Mouse (Mus musculus): ENCODE results near the gene Fcer1a. TPM values are rescaled to one million over a fixed set of nuclear protein-coding genes. Genes with fewer than 3 reads are reported as not detected.

Fcer1a gene
- polyA plus RNA-seq, 1 experiment from 2014 or later: 0.27 TPM

DNA sequence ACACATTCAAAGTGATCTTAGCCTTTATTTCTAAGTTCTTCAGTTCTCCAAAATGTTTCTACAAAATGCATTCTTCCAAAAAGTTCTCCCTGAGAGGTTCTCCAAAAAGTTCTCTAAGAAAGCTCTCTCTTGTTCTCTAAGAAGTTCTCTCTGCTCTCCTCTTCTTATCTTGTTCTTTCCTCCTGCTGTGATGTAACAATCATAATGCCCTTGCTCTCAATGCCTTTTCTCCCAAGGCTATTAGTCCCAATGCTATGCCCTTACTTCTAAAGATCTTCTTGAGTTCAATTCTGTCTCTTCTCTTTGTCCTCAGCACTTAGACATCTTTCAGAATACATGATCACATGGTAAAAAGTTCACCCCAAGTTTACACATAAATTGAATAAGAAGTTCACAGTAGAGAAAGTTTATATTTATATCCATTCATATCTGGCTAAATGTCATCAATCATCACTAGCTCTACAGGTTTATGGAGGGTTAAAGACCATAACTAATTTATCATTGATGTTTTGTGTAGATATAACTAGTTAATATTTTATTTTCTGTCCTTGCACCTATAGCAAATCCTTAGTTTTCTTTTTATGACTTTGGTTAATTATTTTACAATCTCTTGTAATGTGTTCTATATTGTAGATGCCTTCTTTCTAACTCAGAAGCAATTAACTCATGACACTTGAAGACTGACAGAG lies 52.7 kb downstream of the Fcer1a start:
- no peak overlapping the region for H3K9ac ChIP-seq (ENCODE audit: low read length)
- no peaks in the 10 kb centered on the region for H3K4me1 ChIP-seq (ENCODE audit: control insufficient read depth, insufficient read depth, low read length)
- H3K27me3 ChIP-seq (ENCODE audit: control insufficient read depth, insufficient read depth, low read length): no peaks in the 10 kb centered on the region
- no peaks in the 10 kb centered on the region for H3K9me3 ChIP-seq (replicated peaks; ENCODE audit: control insufficient read depth, low read length)
- no peak overlapping the region for H3K4me3 ChIP-seq (replicated peaks; ENCODE audit: low read length)
- no peak overlapping the region for H3K27ac ChIP-seq (ENCODE audit: low read length)
- H3K4me2 ChIP-seq (ENCODE audit: low read depth, low read length): no peak overlapping the region
- no peaks in the 10 kb centered on the region for H3K36me3 ChIP-seq (ENCODE audit: control insufficient read depth, insufficient read depth, low read length)
- ATAC-seq (ENCODE audit: insufficient read depth, low FRiP score): no peak

Other genes with a start within 250 kb of the Fcer1a start
- gene Olfr1408, start 89.8 kb downstream of the Fcer1a start, polyA plus RNA-seq (2015; fragmentation: Nextera tagmentation; extraction: Ambion mirVana): not detected in 2 replicates
- gene Olfr1406, start 36.6 kb downstream of the Fcer1a start, polyA plus RNA-seq (2015; fragmentation: Nextera tagmentation; extraction: Ambion mirVana): not detected in 2 replicates
- gene Olfr218, start 29.4 kb downstream of the Fcer1a start, polyA plus RNA-seq (2015; fragmentation: Nextera tagmentation; extraction: Ambion mirVana): not detected in 2 replicates
- not detected in 2 replicates for gene Olfr1404, start 14.8 kb downstream of the Fcer1a start, polyA plus RNA-seq (2015; fragmentation: Nextera tagmentation; extraction: Ambion mirVana)
- gene Olfr418, start 38.8 kb upstream of the Fcer1a start, polyA plus RNA-seq (2015; fragmentation: Nextera tagmentation; extraction: Ambion mirVana): not detected in 2 replicates
- not detected in 2 replicates for gene Mptx2, start 50.6 kb upstream of the Fcer1a start, polyA plus RNA-seq (2015; fragmentation: Nextera tagmentation; extraction: Ambion mirVana)
- gene Ackr1, start 106.5 kb upstream of the Fcer1a start, polyA plus RNA-seq (2015; fragmentation: Nextera tagmentation; extraction: Ambion mirVana): 3.3 and 4.3 TPM in 2 replicates
- 2.6 and 2.9 TPM in 2 replicates for gene Aim2, start 123.7 kb upstream of the Fcer1a start, polyA plus RNA-seq (2015; fragmentation: Nextera tagmentation; extraction: Ambion mirVana)
- gene Cadm3, start 140.5 kb upstream of the Fcer1a start, polyA plus RNA-seq (2015; fragmentation: Nextera tagmentation; extraction: Ambion mirVana): 3.0 and 3.3 TPM in 2 replicates

Data from stomach, embryonic 16.5 days (tissue).